Mouse (Mus musculus): ENCODE data around the gene Wdr63. TPM values are rescaled to one million over a fixed set of nuclear protein-coding genes. Genes with fewer than 3 reads are reported as not detected.

The Wdr63 gene
- polyA plus RNA-seq, 1 experiment = 63.7 TPM

- no peak overlapping the region for H3K4me3 ChIP-seq (ENCODE audit: control insufficient read depth, low read depth, low read length)
- H3K27me3 ChIP-seq (ENCODE audit: control insufficient read depth, insufficient read depth, low read length) = no peaks in the 10 kb centered on the region
- no peak overlapping the region for H3K27ac ChIP-seq (ENCODE audit: control insufficient read depth, insufficient read depth, low read depth, low read length)
- H3K36me3 ChIP-seq (ENCODE audit: control insufficient read depth, insufficient read depth, low read length) = peaks cover 2% of the 10 kb centered on the region; the same call in 1 of the 2 replicates
- no peaks in the 10 kb centered on the region; the same call in 1 of the 2 replicates for H3K4me1 ChIP-seq (ENCODE audit: control insufficient read depth, insufficient read depth, low read length)
- no peak for TF ChIP-seq POLR2A (IDR thresholded peaks at IDR 0.05; ENCODE audit: control insufficient read depth, low read depth, low read length)
- TF ChIP-seq CTCF (IDR thresholded peaks at IDR 0.05; ENCODE audit: control insufficient read depth, insufficient read depth, insufficient replicate concordance, low read depth, low read length) = no peak
Measured at GRCm38 (mm10) chr3:146057131-146057530, 50.8 kb downstream of the Wdr63 start.

- Histone ChIP-seq H3K4me3 (ENCODE audit: control insufficient read depth, low read depth, low read length) (no peak overlapping the region), H3K4me1 (ENCODE audit: control insufficient read depth, insufficient read depth, low read length) (no peaks in the 10 kb centered on the region; the same call in 1 of the 2 replicates), H3K27ac (ENCODE audit: control insufficient read depth, insufficient read depth, low read depth, low read length) (no peak overlapping the region), H3K27me3 (ENCODE audit: control insufficient read depth, insufficient read depth, low read length) (no peaks in the 10 kb centered on the region), H3K36me3 (ENCODE audit: control insufficient read depth, insufficient read depth, low read length) (peaks cover 2% of the 10 kb centered on the region; the same call in 1 of the 2 replicates)
- no peak for TF ChIP-seq CTCF (IDR thresholded peaks at IDR 0.05; ENCODE audit: control insufficient read depth, insufficient read depth, insufficient replicate concordance, low read depth, low read length)
Measured at GRCm38 (mm10) chr3:146053873-146054272, 54.1 kb downstream of the Wdr63 start.

- TF ChIP-seq POLR2A (IDR thresholded peaks at IDR 0.05; ENCODE audit: control insufficient read depth, low read depth, low read length) = no peak
- TF ChIP-seq CTCF (IDR thresholded peaks at IDR 0.05; ENCODE audit: control insufficient read depth, insufficient read depth, insufficient replicate concordance, low read depth, low read length) = no peak
- no peaks in the 10 kb centered on the region for H3K27me3 ChIP-seq (ENCODE audit: control insufficient read depth, insufficient read depth, low read length)
- H3K36me3 ChIP-seq (ENCODE audit: control insufficient read depth, insufficient read depth, low read length) = peaks cover 2% of the 10 kb centered on the region; the same call in 1 of the 2 replicates
- H3K4me1 ChIP-seq (ENCODE audit: control insufficient read depth, insufficient read depth, low read length) = no peaks in the 10 kb centered on the region; the same call in 1 of the 2 replicates
- H3K27ac ChIP-seq (ENCODE audit: control insufficient read depth, insufficient read depth, low read depth, low read length) = no peak overlapping the region
- H3K4me3 ChIP-seq (ENCODE audit: control insufficient read depth, low read depth, low read length) = no peak overlapping the region
Measured at GRCm38 (mm10) chr3:146053082-146053814, 54.7 kb downstream of the Wdr63 start.

- Histone ChIP-seq H3K27ac (ENCODE audit: control insufficient read depth, insufficient read depth, low read depth, low read length) (no peak overlapping the region), H3K4me3 (ENCODE audit: control insufficient read depth, low read depth, low read length) (no peak overlapping the region), H3K27me3 (ENCODE audit: control insufficient read depth, insufficient read depth, low read length) (no peaks in the 10 kb centered on the region), H3K36me3 (ENCODE audit: control insufficient read depth, insufficient read depth, low read length) (no peaks in the 10 kb centered on the region), H3K4me1 (ENCODE audit: control insufficient read depth, insufficient read depth, low read length) (no peaks in the 10 kb centered on the region; the same call in 1 of the 2 replicates)
- TF ChIP-seq CTCF (IDR thresholded peaks at IDR 0.05; ENCODE audit: control insufficient read depth, insufficient read depth, insufficient replicate concordance, low read depth, low read length) (no peak), POLR2A (IDR thresholded peaks at IDR 0.05; ENCODE audit: control insufficient read depth, low read depth, low read length) (no peak)
Measured at GRCm38 (mm10) chr3:146051277-146052007, 56.5 kb downstream of the Wdr63 start.

GRCm38 (mm10) chr3:146049951-146050350 lies 58.0 kb downstream of the Wdr63 start:
- Histone ChIP-seq H3K4me3 (ENCODE audit: control insufficient read depth, low read depth, low read length) (no peak overlapping the region), H3K4me1 (ENCODE audit: control insufficient read depth, insufficient read depth, low read length) (no peaks in the 10 kb centered on the region; the same call in 1 of the 2 replicates), H3K27ac (ENCODE audit: control insufficient read depth, insufficient read depth, low read depth, low read length) (no peak overlapping the region), H3K36me3 (ENCODE audit: control insufficient read depth, insufficient read depth, low read length) (no peaks in the 10 kb centered on the region), H3K27me3 (ENCODE audit: control insufficient read depth, insufficient read depth, low read length) (no peaks in the 10 kb centered on the region)
- TF ChIP-seq CTCF (IDR thresholded peaks at IDR 0.05; ENCODE audit: control insufficient read depth, insufficient read depth, insufficient replicate concordance, low read depth, low read length) (no peak), POLR2A (IDR thresholded peaks at IDR 0.05; ENCODE audit: control insufficient read depth, low read depth, low read length) (no peak)

GRCm38 (mm10) chr3:146047704-146048207 lies 60.2 kb downstream of the Wdr63 start:
- no peaks in the 10 kb centered on the region for H3K4me1 ChIP-seq (ENCODE audit: control insufficient read depth, insufficient read depth, low read length)
- no peak overlapping the region for H3K27ac ChIP-seq (ENCODE audit: control insufficient read depth, insufficient read depth, low read depth, low read length)
- no peak for TF ChIP-seq CTCF (IDR thresholded peaks at IDR 0.05; ENCODE audit: control insufficient read depth, insufficient read depth, insufficient replicate concordance, low read depth, low read length)
- TF ChIP-seq POLR2A (IDR thresholded peaks at IDR 0.05; ENCODE audit: control insufficient read depth, low read depth, low read length) = no peak
- no peaks in the 10 kb centered on the region for H3K27me3 ChIP-seq (ENCODE audit: control insufficient read depth, insufficient read depth, low read length)
- no peaks in the 10 kb centered on the region for H3K36me3 ChIP-seq (ENCODE audit: control insufficient read depth, insufficient read depth, low read length)
- H3K4me3 ChIP-seq (ENCODE audit: control insufficient read depth, low read depth, low read length) = no peak overlapping the region

GRCm38 (mm10) chr3:146046076-146046475 lies 61.9 kb downstream of the Wdr63 start:
- no peak overlapping the region for H3K27ac ChIP-seq (ENCODE audit: control insufficient read depth, insufficient read depth, low read depth, low read length)
- no peaks in the 10 kb centered on the region for H3K4me1 ChIP-seq (ENCODE audit: control insufficient read depth, insufficient read depth, low read length)
- no peaks in the 10 kb centered on the region for H3K27me3 ChIP-seq (ENCODE audit: control insufficient read depth, insufficient read depth, low read length)
- H3K4me3 ChIP-seq (ENCODE audit: control insufficient read depth, low read depth, low read length) = no peak overlapping the region
- TF ChIP-seq POLR2A (IDR thresholded peaks at IDR 0.05; ENCODE audit: control insufficient read depth, low read depth, low read length) (no peak), CTCF (IDR thresholded peaks at IDR 0.05; ENCODE audit: control insufficient read depth, insufficient read depth, insufficient replicate concordance, low read depth, low read length) (no peak)
- no peaks in the 10 kb centered on the region for H3K36me3 ChIP-seq (ENCODE audit: control insufficient read depth, insufficient read depth, low read length)

All from testis, adult 2 months (tissue).